Mouse (Mus musculus): ENCODE data around the gene Plekha5.

Gene Plekha5

GRCm38 (mm10) chr6:140636290-140636689 lies 212.4 kb downstream of the Plekha5 start:
- in situ Hi-C loops (cut with MboI; ENCODE audit: unreplicated experiment in 2 of 2): loop anchor here in 1 of 2 experiments (25.0 kb wide), 1 partner anchor 1751 kb away; the partner anchor contains the start of genes Golt1b and Recql

DNA sequence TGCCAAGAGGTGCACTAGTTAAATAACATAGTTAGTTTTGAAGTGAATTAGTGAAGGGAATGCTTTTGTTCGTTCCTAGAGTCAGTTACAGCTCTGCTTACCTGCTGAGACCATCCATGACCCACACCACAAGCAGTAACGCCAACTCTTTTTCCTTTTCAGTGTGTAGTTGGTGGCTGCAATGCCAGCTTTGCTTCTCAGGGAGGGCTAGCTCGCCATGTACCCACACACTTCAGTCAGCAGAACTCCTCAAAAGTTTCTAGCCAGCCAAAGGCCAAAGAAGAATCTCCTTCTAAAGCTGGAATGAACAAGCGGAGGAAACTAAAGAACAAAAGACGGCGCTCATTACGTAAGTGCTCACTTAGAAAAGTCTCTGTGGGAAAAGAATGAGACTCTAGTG lies 218.2 kb downstream of the Plekha5 start:
- in situ Hi-C loops (cut with MboI; ENCODE audit: unreplicated experiment in 2 of 2): loop anchor here in 1 of 2 experiments (25.0 kb wide), 1 partner anchor 1745 kb away; the partner anchor contains the start of genes Golt1b and Recql

DNA sequence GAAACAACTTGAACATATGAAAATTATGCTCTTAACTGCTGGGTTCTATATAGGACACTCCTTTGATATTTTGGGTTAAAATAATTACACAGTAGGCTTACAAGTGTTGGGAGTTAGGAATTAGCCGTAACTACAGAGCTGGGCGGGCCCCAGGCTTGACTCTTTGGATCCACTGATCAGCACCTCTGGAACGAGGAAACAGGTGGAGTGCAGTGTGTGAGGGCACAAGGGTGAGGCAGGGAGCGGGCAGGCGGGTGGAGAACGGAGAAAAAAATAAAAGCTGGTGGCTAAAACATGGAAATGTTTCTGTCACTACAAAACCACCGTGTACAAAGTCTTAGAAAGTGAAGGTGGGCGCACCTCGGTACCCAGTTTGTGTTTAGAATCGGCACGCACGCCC lies 218.8 kb downstream of the Plekha5 start:
- in situ Hi-C loops (cut with MboI; ENCODE audit: unreplicated experiment in 2 of 2): loop anchor here in 1 of 2 experiments (25.0 kb wide), 1 partner anchor 1745 kb away; the partner anchor contains the start of genes Golt1b and Recql

- in situ Hi-C loops (cut with MboI; ENCODE audit: unreplicated experiment in 2 of 2): loop anchor here in 1 of 2 experiments (25.0 kb wide), 1 partner anchor 1741 kb away; the partner anchor contains the start of genes Golt1b and Recql
Measured at GRCm38 (mm10) chr6:140645931-140646330, 222.1 kb downstream of the Plekha5 start.

Data from v-Abl transformed pro-B cells (cell line).